Mouse (Mus musculus) bone marrow macrophage, adult 2 months (primary cell): ENCODE results near the gene Iqcf3.

Experiments
- CTCF ChIP-seq: IDR thresholded peaks from 2 replicates; pipeline ENCODE4 v1.5.1; 2012; ENCODE audit warnings: low read depth, mild to moderate bottlenecking, low read length, moderate library complexity
- POLR2A ChIP-seq: IDR thresholded peaks from 2 replicates; pipeline ENCODE4 v1.6.1; 2012; ENCODE audit warnings: mild to moderate bottlenecking, low read depth, low read length, borderline replicate concordance

DNA sequence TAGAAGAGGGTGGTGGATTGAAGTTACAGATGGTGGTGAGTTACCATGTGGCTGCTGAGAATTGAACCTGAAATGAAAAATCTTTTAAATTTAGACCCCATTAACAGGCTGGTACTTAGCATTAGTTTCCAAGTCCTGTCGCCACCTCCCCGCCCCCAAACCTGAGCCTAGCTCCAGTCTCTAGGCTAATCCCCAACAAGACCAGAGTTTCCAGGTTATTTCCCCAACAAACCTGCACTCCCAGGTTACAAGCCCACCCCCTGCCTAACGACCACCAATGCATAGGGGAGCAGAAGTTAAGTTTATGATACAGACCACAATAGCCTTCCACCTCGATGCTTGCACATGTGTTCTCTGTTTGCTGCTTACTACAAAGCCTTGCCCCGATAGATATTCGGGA lies 47.9 kb downstream of the Iqcf3 start:
- TF ChIP-seq POLR2A = no peak
- no peak for TF ChIP-seq CTCF
